Mouse (Mus musculus) heart, postnatal 0 days (tissue): ENCODE results near the gene 1810024B03Rik.

Source experiments
- CTCF ChIP-seq: IDR thresholded peaks from 2 replicates; pipeline ENCODE4 v1.5.1; 2016; ENCODE audit warnings: antibody characterized with exemption, control low read depth, low read depth
- EP300 ChIP-seq: IDR thresholded peaks from 2 replicates; pipeline ENCODE4 v1.6.1; 2016; ENCODE audit warnings: antibody characterized with exemption, low read depth

GRCm38 (mm10) chr2:127251457-127251856, 43.4 kb upstream of the 1810024B03Rik start:
- no peak for TF ChIP-seq CTCF
- no peak for TF ChIP-seq EP300
